Mouse (Mus musculus): Measurements from ENCODE around the gene Tmem37.

GRCm38 (mm10) chr1:120080632-120081031 lies 6.8 kb upstream of the Tmem37 start:
- TF ChIP-seq ZC3H11A (IDR thresholded peaks at IDR 0.05; ENCODE audit: borderline replicate concordance, low read depth, low read length) (no peak), HCFC1 (IDR thresholded peaks at IDR 0.05; ENCODE audit: borderline replicate concordance, insufficient read depth, low read length) (no peak), ZNF384 (IDR thresholded peaks at IDR 0.05; ENCODE audit: low read depth, low read length) (no peak)

All from ES-E14 (cell line).